Mouse (Mus musculus) kidney, embryonic 16.5 days (tissue): ENCODE data around the gene Gpc6. TPM values are rescaled to one million over a fixed set of nuclear protein-coding genes. Genes with fewer than 3 reads are reported as not detected.

Experiments
- ATAC-seq: fragments of 200-750 bp; cut with Nextera tagmentation; 2 replicates; pipeline ENCODE4 v1.8.0; 2017; ENCODE audit warnings: moderate TSS enrichment; ENCODE audit not compliant: low FRiP score, low TSS enrichment
- H3K27ac ChIP-seq: fragments of 300-500 bp; sonication (generic); 2 replicates; pipeline ENCODE4 v1.5.1; 2014; ENCODE audit warnings: low read length
- H3K27me3 ChIP-seq: fragments of 300-500 bp; sonication (generic); 2 replicates; pipeline ENCODE4 v1.6.1; 2014; ENCODE audit warnings: low read length, control low read depth, mixed read lengths; ENCODE audit not compliant: insufficient read depth
- H3K36me3 ChIP-seq: fragments of 300-500 bp; sonication (generic); 2 replicates; pipeline ENCODE4 v1.6.1; 2014; ENCODE audit warnings: low read length, control low read depth, mixed read lengths; ENCODE audit not compliant: insufficient read depth
- H3K4me1 ChIP-seq: fragments of 300-500 bp; sonication (generic); 2 replicates; pipeline ENCODE4 v1.6.1; 2014; ENCODE audit warnings: low read length, control low read depth, mixed read lengths; ENCODE audit not compliant: insufficient read depth
- H3K4me2 ChIP-seq: fragments of 300-500 bp; sonication (generic); replicated peaks from 2 replicates; pipeline ENCODE4 v1.6.1; 2014; ENCODE audit warnings: low read depth, low read length
- H3K4me3 ChIP-seq: fragments of 300-500 bp; sonication (generic); 2 replicates; pipeline ENCODE4 v1.5.1; 2014; ENCODE audit warnings: mild to moderate bottlenecking, low read length
- H3K9ac ChIP-seq: fragments of 300-500 bp; sonication (generic); replicated peaks from 2 replicates; pipeline ENCODE4 v1.6.1; 2014; ENCODE audit warnings: low read length
- H3K9me3 ChIP-seq: fragments of 300-500 bp; sonication (generic); 2 replicates; pipeline ENCODE4 v1.6.1; 2016; ENCODE audit warnings: low read length, control low read depth
- WGBS: fragments of 180-500 bp; shearing (Covaris S2); extraction: QIAGEN DNeasy Blood & Tissue Kit; methylation state at CpG from one replicate; pipeline ENCODE4 v1.1.7; 2014; 5-methylcytosine and 5-hydroxymethylcytosine counted together
- polyA plus RNA-seq: library from polyadenylated mRNA; unstranded; fragments of >200 nt; fragmentation: Nextera tagmentation; extraction: Ambion mirVana; gene quantifications from 2 replicates; pipeline ENCODE4 v1.2.1, GENCODE M21; 2015

The Gpc6 gene
- polyA plus RNA-seq, 1 experiment from 2014 or later, result 62.7 TPM

- H3K9ac ChIP-seq, result no peak overlapping the region
- H3K4me2 ChIP-seq, result no peak overlapping the region
- no peaks in the 10 kb centered on the region for H3K27me3 ChIP-seq
- H3K27ac ChIP-seq, result no peak overlapping the region
- H3K36me3 ChIP-seq, result no peaks in the 10 kb centered on the region
- H3K9me3 ChIP-seq, result no peaks in the 10 kb centered on the region
- H3K4me3 ChIP-seq, result no peak overlapping the region
- ATAC-seq, result no peak
- H3K4me1 ChIP-seq, result 0 out of 2 replicates have a peak, but pooled peaks cover 3% of the 10 kb centered on the region
Observed at GRCm38 (mm10) chr14:117824491-117824890, 899.4 kb downstream of the Gpc6 start.

DNA sequence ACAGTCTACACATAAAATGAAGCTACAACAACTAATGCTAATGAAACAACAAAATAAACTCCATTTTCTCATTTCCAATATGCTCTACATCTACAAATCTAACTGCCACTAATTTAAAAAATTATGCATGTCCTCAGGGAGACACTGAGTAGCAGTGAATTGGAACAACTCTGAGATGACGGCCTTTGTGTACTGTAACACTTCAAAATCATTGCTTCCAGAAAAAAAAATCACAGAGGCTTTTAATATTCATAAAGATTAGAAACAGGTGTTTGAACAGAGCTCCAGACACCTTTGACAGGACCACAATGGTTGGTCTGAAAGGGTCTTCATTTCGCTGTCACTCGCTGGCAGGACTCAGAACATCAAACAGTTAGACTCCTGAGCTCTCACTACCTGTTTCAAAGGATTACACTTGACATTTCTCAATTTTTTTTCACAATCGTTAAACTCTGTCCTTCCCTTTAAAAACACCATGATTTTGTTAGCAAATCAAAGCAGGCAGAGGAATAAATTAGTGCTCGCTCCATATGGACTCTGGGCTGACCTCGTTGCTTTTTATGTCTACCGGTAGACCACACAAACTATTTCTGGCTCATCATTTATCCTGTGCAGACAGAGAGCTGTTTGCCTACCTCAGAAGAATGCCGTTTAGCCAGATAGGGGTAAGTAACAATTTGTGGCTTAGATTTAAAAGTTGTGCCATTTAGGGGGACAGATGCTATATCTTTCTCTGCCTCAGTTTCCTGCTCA, 901.4 kb downstream of the Gpc6 start:
- WGBS, result 60% methylated on average over 8 of the region's 8 CpGs
- ATAC-seq, result no peak
- H3K36me3 ChIP-seq, result no peaks in the 10 kb centered on the region

GRCm38 (mm10) chr14:117831267-117831666, 906.2 kb downstream of the Gpc6 start:
- ATAC-seq, result no peak
- no peaks in the 10 kb centered on the region for H3K4me1 ChIP-seq
- WGBS, result 73% methylated on average over 8 of the region's 8 CpGs
- no peaks in the 10 kb centered on the region for H3K27me3 ChIP-seq
- H3K36me3 ChIP-seq, result no peaks in the 10 kb centered on the region
- H3K4me3 ChIP-seq, result no peak overlapping the region
- no peak overlapping the region for H3K4me2 ChIP-seq
- H3K27ac ChIP-seq, result no peak overlapping the region
- no peak overlapping the region for H3K9ac ChIP-seq
- H3K9me3 ChIP-seq, result no peaks in the 10 kb centered on the region

More for the DNA sequence above, 901.4 kb downstream of the Gpc6 start:
- Histone ChIP-seq H3K4me1 (no peaks in the 10 kb centered on the region), H3K9ac (no peak overlapping the region), H3K4me2 (no peak overlapping the region), H3K9me3 (no peaks in the 10 kb centered on the region), H3K27ac (no peak overlapping the region), H3K4me3 (no peak overlapping the region), H3K27me3 (no peaks in the 10 kb centered on the region)

- WGBS, result 59% methylated on average over 4 of the region's 4 CpGs
- no peak overlapping the region for H3K9ac ChIP-seq
- no peaks in the 10 kb centered on the region for H3K27me3 ChIP-seq
- H3K9me3 ChIP-seq, result no peaks in the 10 kb centered on the region
- no peak overlapping the region for H3K4me2 ChIP-seq
- no peak overlapping the region for H3K4me3 ChIP-seq
- ATAC-seq, result no peak
- H3K4me1 ChIP-seq, result no peaks in the 10 kb centered on the region
- H3K36me3 ChIP-seq, result no peaks in the 10 kb centered on the region
- H3K27ac ChIP-seq, result no peak overlapping the region
Observed at GRCm38 (mm10) chr14:117831731-117832130, 906.6 kb downstream of the Gpc6 start.

- Histone ChIP-seq H3K4me1 (no peaks in the 10 kb centered on the region), H3K36me3 (no peaks in the 10 kb centered on the region), H3K4me2 (no peak overlapping the region), H3K9me3 (no peaks in the 10 kb centered on the region), H3K4me3 (no peak overlapping the region), H3K27ac (no peak overlapping the region), H3K9ac (no peak overlapping the region), H3K27me3 (no peaks in the 10 kb centered on the region)
- no peak for ATAC-seq
- WGBS, result 92% methylated on average over 6 of the region's 6 CpGs
Observed at GRCm38 (mm10) chr14:117835506-117835905, 910.4 kb downstream of the Gpc6 start.

DNA sequence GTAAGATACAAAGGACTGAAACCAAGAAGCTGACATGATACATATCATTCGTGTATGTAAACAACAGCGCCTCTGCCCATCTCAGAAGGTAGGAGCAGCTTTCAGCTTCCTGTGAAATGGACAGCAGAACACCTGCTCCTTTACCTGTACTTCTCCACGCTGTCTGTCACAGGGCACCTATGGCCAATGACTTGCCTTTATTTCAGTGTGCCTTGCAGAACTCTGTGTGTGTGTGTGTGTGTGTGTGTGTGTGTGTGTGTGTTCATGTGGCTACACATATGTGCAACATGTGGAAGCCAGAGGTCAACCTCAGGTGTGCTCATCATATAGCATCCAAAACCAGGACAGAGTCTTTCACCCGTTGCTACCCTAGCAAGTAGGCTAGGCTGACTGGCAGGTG, 911.9 kb downstream of the Gpc6 start:
- no peak for ATAC-seq
- H3K36me3 ChIP-seq, result no peaks in the 10 kb centered on the region
- WGBS, result 89% methylated on average over 4 of the region's 4 CpGs

GRCm38 (mm10) chr14:117837715-117838114, 912.6 kb downstream of the Gpc6 start:
- Histone ChIP-seq H3K9me3 (no peaks in the 10 kb centered on the region), H3K27me3 (no peaks in the 10 kb centered on the region), H3K4me2 (no peak overlapping the region), H3K36me3 (no peaks in the 10 kb centered on the region), H3K4me1 (peaks cover 8% of the 10 kb centered on the region; the same call in 1 of the 2 replicates), H3K27ac (no peak overlapping the region), H3K4me3 (no peak overlapping the region), H3K9ac (no peak overlapping the region)
- WGBS, result 52% methylated on average over 3 of the region's 3 CpGs
- ATAC-seq, result no peak

More for the DNA sequence above, 911.9 kb downstream of the Gpc6 start:
- H3K4me3 ChIP-seq, result no peak overlapping the region
- H3K27ac ChIP-seq, result no peak overlapping the region
- H3K27me3 ChIP-seq, result no peaks in the 10 kb centered on the region
- no peak overlapping the region for H3K9ac ChIP-seq
- no peaks in the 10 kb centered on the region for H3K9me3 ChIP-seq
- no peak overlapping the region for H3K4me2 ChIP-seq
- peaks cover 8% of the 10 kb centered on the region; the same call in 1 of the 2 replicates for H3K4me1 ChIP-seq

DNA sequence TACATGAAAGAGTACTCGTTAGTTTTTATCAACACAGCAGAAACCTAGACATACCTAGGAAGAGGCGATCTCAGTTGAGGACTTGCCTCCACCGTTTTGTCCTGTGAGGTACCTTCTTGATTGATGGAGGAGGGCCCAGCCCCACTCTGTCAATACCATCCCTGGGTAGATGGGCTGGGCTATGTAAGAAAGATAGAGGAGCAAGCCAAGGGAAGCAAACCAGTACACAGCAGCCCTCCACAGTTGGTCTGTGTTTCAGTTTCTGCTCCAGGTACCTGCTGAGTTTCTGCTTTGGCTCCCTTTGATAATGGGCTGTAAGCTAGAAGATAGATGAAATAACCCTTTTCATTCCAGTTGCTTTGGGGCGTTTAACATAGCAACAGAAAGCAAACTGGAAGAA, 916.1 kb downstream of the Gpc6 start:
- H3K9ac ChIP-seq, result no peak overlapping the region
- no peak overlapping the region for H3K27ac ChIP-seq
- H3K4me3 ChIP-seq, result no peak overlapping the region
- H3K4me2 ChIP-seq, result no peak overlapping the region
- peaks cover 8% of the 10 kb centered on the region; the same call in 1 of the 2 replicates for H3K4me1 ChIP-seq
- H3K36me3 ChIP-seq, result no peaks in the 10 kb centered on the region
- H3K9me3 ChIP-seq, result no peaks in the 10 kb centered on the region
- ATAC-seq, result no peak
- no peaks in the 10 kb centered on the region for H3K27me3 ChIP-seq
- 80% methylated on average over 4 of the region's 4 CpGs for WGBS

DNA sequence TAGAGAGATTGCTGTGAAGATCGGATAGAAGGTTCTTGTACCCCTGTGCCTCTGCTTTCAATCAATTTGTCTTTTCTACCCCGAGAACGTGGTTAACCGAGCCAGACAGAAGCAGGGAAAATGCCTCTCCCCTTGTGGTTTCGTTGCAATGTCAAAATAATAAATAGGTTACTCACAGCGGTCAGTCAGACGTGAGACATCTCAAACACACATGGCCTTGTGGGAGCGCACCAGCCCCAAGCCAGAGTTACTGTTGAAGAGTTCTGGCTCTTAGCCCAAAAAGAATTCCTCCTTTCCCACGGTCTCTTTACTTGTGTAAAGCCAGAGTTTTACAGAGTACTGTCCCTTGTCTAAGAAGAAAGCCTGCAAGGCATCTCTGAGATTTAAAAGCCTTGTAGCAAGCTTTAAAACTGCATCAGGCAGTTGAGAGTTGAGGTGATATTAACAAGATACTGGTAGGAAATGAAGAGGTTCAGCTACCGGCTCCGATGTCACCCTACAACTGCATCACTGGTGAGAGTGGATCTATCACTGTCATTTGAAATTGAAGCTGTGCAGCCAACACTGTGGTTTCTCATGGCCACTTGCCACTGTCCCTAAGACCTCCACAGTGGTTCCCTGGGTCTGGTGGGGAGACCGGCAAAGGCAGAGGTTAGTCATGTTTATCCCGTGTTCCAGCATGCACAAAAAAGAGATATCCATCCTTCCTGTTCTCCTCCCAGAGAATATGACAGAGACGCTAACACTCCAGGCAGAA, 916.9 kb downstream of the Gpc6 start:
- Histone ChIP-seq H3K9me3 (no peaks in the 10 kb centered on the region), H3K9ac (no peak overlapping the region), H3K27me3 (no peaks in the 10 kb centered on the region), H3K36me3 (no peaks in the 10 kb centered on the region), H3K27ac (no peak overlapping the region), H3K4me3 (no peak overlapping the region), H3K4me1 (peaks cover 8% of the 10 kb centered on the region; the same call in 1 of the 2 replicates), H3K4me2 (no peak overlapping the region)
- 52% methylated on average over 14 of the region's 14 CpGs for WGBS
- ATAC-seq, result no peak; the same call in 1 of the 2 replicates
